Mouse (Mus musculus) MEL (cell line): ENCODE measurements around the gene Csnk1d.

Experiments
- CTCF ChIP-seq, 3 experiments: IDR thresholded peaks in 2 of 3; conservative IDR thresholded peaks in 1 of 3; 2 replicates each; pipeline ENCODE4 v1.5.1; 2011 to 2012; ENCODE audit warnings: low read length in 3 of 3, low read depth in 2 of 3, mild to moderate bottlenecking in 2 of 3, improper control_type of control experiment in 1 of 3, inconsistent platforms in 1 of 3, mixed read lengths in 1 of 3, moderate library complexity in 1 of 3; ENCODE audit not compliant: control insufficient read depth in 1 of 3, insufficient read depth in 1 of 3, poor library complexity in 1 of 3, severe bottlenecking in 1 of 3
- MAFK ChIP-seq: IDR thresholded peaks from 2 replicates; pipeline ENCODE4 v1.6.1; 2011; ENCODE audit warnings: low read depth, mild to moderate bottlenecking, low read length, improper control_type of control experiment, borderline replicate concordance
- MAZ ChIP-seq: IDR thresholded peaks from 2 replicates; pipeline ENCODE4 v1.6.1; 2012; ENCODE audit warnings: low read depth, mild to moderate bottlenecking, inconsistent platforms, low read length, improper control_type of control experiment
- MXI1 ChIP-seq: IDR thresholded peaks from 2 replicates; pipeline ENCODE4 v1.6.1; 2011; ENCODE audit warnings: mild to moderate bottlenecking, low read depth, low read length, improper control_type of control experiment
- POLR2A ChIP-seq, 2 experiments: IDR thresholded peaks; 2 replicates each; pipeline ENCODE4 v1.6.1; 2011 to 2012; ENCODE audit warnings: low read length in 2 of 2, mild to moderate bottlenecking in 2 of 2, control low read depth in 1 of 2, improper control_type of control experiment in 1 of 2, low read depth in 1 of 2, moderate library complexity in 1 of 2; ENCODE audit not compliant: control insufficient read depth in 1 of 2, insufficient read depth in 1 of 2, poor library complexity in 1 of 2
- SIN3A ChIP-seq: IDR thresholded peaks from 2 replicates; pipeline ENCODE4 v1.6.1; 2012; ENCODE audit warnings: low read length, improper control_type of control experiment, inconsistent platforms
- TBP ChIP-seq: IDR thresholded peaks from 2 replicates; pipeline ENCODE4 v1.8.0; 2011; ENCODE audit warnings: low read depth, low read length, improper control_type of control experiment
- ZC3H11A ChIP-seq: IDR thresholded peaks from 2 replicates; pipeline ENCODE4 v1.6.1; 2012; ENCODE audit warnings: low read depth, mild to moderate bottlenecking, inconsistent platforms, low read length, improper control_type of control experiment
- ZMIZ1 ChIP-seq: IDR thresholded peaks from 2 replicates; pipeline ENCODE4 v1.6.1; 2012; ENCODE audit warnings: low read depth, mild to moderate bottlenecking, inconsistent platforms, low read length, improper control_type of control experiment, moderate library complexity

- TF ChIP-seq ZMIZ1: peak; percentile 11
- TF ChIP-seq CTCF (IDR thresholded peaks at IDR 0.05 in 2 of 3, conservative IDR thresholded peaks at IDR 0.05 in 1 of 3; ENCODE audit: control insufficient read depth in 1 of 3, insufficient read depth in 1 of 3, low read depth in 2 of 3, low read length in 3 of 3, poor library complexity in 1 of 3, severe bottlenecking in 1 of 3): no peak
- TF ChIP-seq POLR2A (IDR thresholded peaks at IDR 0.05; ENCODE audit: control insufficient read depth in 1 of 2, insufficient read depth in 1 of 2, low read depth in 1 of 2, low read length in 2 of 2, poor library complexity in 1 of 2): no peak
- no peak for TF ChIP-seq TBP
- peak; percentile 54; the same call in 1 of the 2 replicates for TF ChIP-seq MAFK
- peak; percentile 62 for TF ChIP-seq SIN3A
- TF ChIP-seq ZC3H11A: peak; percentile 16; the same call in 1 of the 2 replicates
- peak; percentile 51 for TF ChIP-seq MXI1
- peak; percentile 21; the same call in 1 of the 2 replicates for TF ChIP-seq MAZ
Observed at GRCm38 (mm10) chr11:120980427-120981035, 10.6 kb downstream of the Csnk1d start.
